Mouse (Mus musculus) ovary, postnatal 36 days (tissue): ENCODE measurements around the gene Plxnb2.

Experiments
- DNase-seq: peaks from one replicate; pipeline ENCODE4 v3.0.0; 2022; ENCODE audit warnings: low spot score, mixed read lengths

Plxnb2 gene

GRCm38 (mm10) chr15:89126622-89127021 is 54.0 kb downstream of the Plxnb2 start:
- no peak for DNase-seq

GRCm38 (mm10) chr15:89125351-89125750 is 55.2 kb downstream of the Plxnb2 start:
- DNase-seq: no peak

- no peak for DNase-seq
Measured at GRCm38 (mm10) chr15:89124312-89124711, 56.3 kb downstream of the Plxnb2 start.

GRCm38 (mm10) chr15:89123595-89123994 is 57.0 kb downstream of the Plxnb2 start:
- DNase-seq: peak; percentile 42

- DNase-seq: peak; percentile 91
Measured at GRCm38 (mm10) chr15:89122649-89123366, 57.8 kb downstream of the Plxnb2 start, which contains the start of gene Tubgcp6. Gene Tubgcp6, minus strand, starts transcription at chr15:89123112.

- no peak for DNase-seq
Measured at GRCm38 (mm10) chr15:89118007-89118406, 62.6 kb downstream of the Plxnb2 start.

- DNase-seq: peak; percentile 66
Measured at GRCm38 (mm10) chr15:89110147-89110546, 70.4 kb downstream of the Plxnb2 start.

GRCm38 (mm10) chr15:89106976-89107375 is 73.6 kb downstream of the Plxnb2 start:
- DNase-seq: no peak

GRCm38 (mm10) chr15:89106073-89106472 is 74.5 kb downstream of the Plxnb2 start:
- no peak for DNase-seq
